In the genomic region with DNA sequence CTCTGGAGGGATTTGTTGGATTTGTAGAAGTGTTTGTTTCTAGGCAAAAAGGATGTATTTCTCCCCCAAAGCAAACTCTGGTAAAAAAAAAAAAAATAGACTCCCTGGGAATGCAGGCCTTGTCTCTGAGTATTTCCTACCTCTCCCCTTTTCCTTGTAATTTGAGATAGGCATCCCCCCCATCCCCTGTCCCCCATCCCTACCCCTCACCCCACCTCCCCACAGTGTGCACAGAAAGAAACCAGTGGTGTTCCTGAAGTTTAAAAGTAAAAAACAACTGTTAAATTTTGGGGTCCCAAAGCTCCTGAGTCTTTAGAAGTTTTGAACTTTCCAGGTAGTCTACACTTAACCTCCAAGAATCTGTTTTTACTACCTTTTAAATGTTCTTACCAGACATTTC, we compare ENCODE assay signal across 35 mouse cellular contexts.
"Had no signal": no experiment of that assay in that cellular context is flagged by ENCODE, and none has a peak within 500 bp of the region (broad histone marks: within the 10 kb centered on the region; RNA-seq: fewer than 3 reads in every experiment).

No protein-coding gene starts in this region.

- H3K4me1 ChIP-seq: heart, embryonic 10.5 days; heart, embryonic 13.5 days; heart, embryonic 15.5 days; hindbrain, embryonic 10.5 days; hindbrain, embryonic 12.5 days; hindbrain, embryonic 13.5 days; hindbrain, embryonic 15.5 days; intestine, embryonic 15.5 days; kidney, embryonic 15.5 days had no signal

- H3K27me3 ChIP-seq: heart, embryonic 12.5 days; heart, embryonic 13.5 days; heart, embryonic 15.5 days; hindbrain, embryonic 12.5 days; hindbrain, embryonic 13.5 days; hindbrain, embryonic 15.5 days; intestine, embryonic 15.5 days; kidney, embryonic 15.5 days had no signal

- H3K36me3 ChIP-seq: heart, embryonic 10.5 days; heart, embryonic 12.5 days; heart, embryonic 13.5 days; heart, embryonic 15.5 days; hindbrain, embryonic 10.5 days; hindbrain, embryonic 12.5 days; hindbrain, embryonic 13.5 days; hindbrain, embryonic 15.5 days; intestine, embryonic 15.5 days; kidney, embryonic 15.5 days had no signal

- ATAC-seq: hindbrain, embryonic 16.5 days; hindbrain, postnatal 0 days; inflammation-experienced regulatory T-cells, adult 6 months; intestine, embryonic 15.5 days; intestine, embryonic 16.5 days; intestine, postnatal 0 days had no signal

- H3K4me2 ChIP-seq: heart, embryonic 11.5 days; heart, embryonic 12.5 days; heart, embryonic 13.5 days; heart, embryonic 15.5 days; hindbrain, embryonic 12.5 days; hindbrain, embryonic 13.5 days; hindbrain, embryonic 14.5 days; hindbrain, embryonic 15.5 days; intestine, embryonic 15.5 days; kidney, embryonic 15.5 days had no signal

- H3K4me3 ChIP-seq: heart, adult 2 months; heart, embryonic 10.5 days; heart, embryonic 12.5 days; heart, embryonic 13.5 days; heart, embryonic 15.5 days; hindbrain, embryonic 10.5 days; hindbrain, embryonic 12.5 days; hindbrain, embryonic 13.5 days; hindbrain, embryonic 15.5 days; intestine, embryonic 15.5 days; kidney, embryonic 15.5 days; layer of hippocampus, adult 2 months had no signal

- H3K9ac ChIP-seq: heart, embryonic 12.5 days; heart, embryonic 13.5 days; heart, embryonic 15.5 days; hindbrain, embryonic 12.5 days; hindbrain, embryonic 13.5 days; hindbrain, embryonic 14.5 days; hindbrain, embryonic 15.5 days; intestine, embryonic 15.5 days; kidney, embryonic 15.5 days had no signal

- H3K9me3 ChIP-seq: heart, embryonic 10.5 days; heart, embryonic 12.5 days; heart, embryonic 13.5 days; heart, embryonic 15.5 days; hindbrain, embryonic 10.5 days; hindbrain, embryonic 12.5 days; hindbrain, embryonic 13.5 days; hindbrain, embryonic 15.5 days; intestine, embryonic 15.5 days; kidney, embryonic 15.5 days had no signal

- H3K27ac ChIP-seq: heart, adult 2 months; heart, embryonic 10.5 days; heart, embryonic 13.5 days; heart, embryonic 15.5 days; hindbrain, embryonic 10.5 days; hindbrain, embryonic 12.5 days; hindbrain, embryonic 13.5 days; hindbrain, embryonic 14.5 days; hindbrain, embryonic 15.5 days; hindbrain, postnatal 0 days; intestine, embryonic 15.5 days; kidney, embryonic 15.5 days; kidney, postnatal 0 days; layer of hippocampus, adult 2 months had no signal

- DNase-seq: heart, adult 2 months; heart, postnatal 10 days; heart, postnatal 14 days; heart, postnatal 36 days; heart, postnatal 4 days; kidney, adult 11 months; kidney, adult 18-20 months; kidney, adult 2 months; kidney, adult 8-10 months; kidney, adult 9 months; kidney, postnatal 10 days; kidney, postnatal 14 days; kidney, postnatal 25 days; kidney, postnatal 36 days; kidney, postnatal 4 days; layer of hippocampus, adult 9-11 months had no signal
